In genomic region chr11:16897681-16898080, GRCm38 (mm10) we compare ENCODE assay signal across 19 mouse cellular contexts.
"Had no signal": no experiment of that assay in that cellular context is flagged by ENCODE, and none has a peak within 500 bp of the region (broad histone marks: within the 10 kb centered on the region; RNA-seq: fewer than 3 reads in every experiment).

No protein-coding gene starts in this region.

- H3K27me3 ChIP-seq: midbrain, embryonic 13.5 days; midbrain, embryonic 15.5 days; neural tube, embryonic 13.5 days; neural tube, embryonic 15.5 days; stomach, embryonic 15.5 days had no signal

- H3K9ac ChIP-seq: lung, embryonic 14.5 days; midbrain, embryonic 13.5 days; midbrain, embryonic 15.5 days; neural tube, embryonic 13.5 days; neural tube, embryonic 15.5 days; stomach, embryonic 15.5 days had no signal

- ATAC-seq: midbrain, embryonic 13.5 days; midbrain, embryonic 15.5 days had no signal

- H3K4me3 ChIP-seq: megakaryocyte, embryonic 14.5 days; midbrain, embryonic 13.5 days; midbrain, embryonic 15.5 days; myocyte; neural tube, embryonic 13.5 days; neural tube, embryonic 15.5 days; stomach, embryonic 15.5 days had no signal

- H3K36me3 ChIP-seq: midbrain, embryonic 13.5 days; midbrain, embryonic 15.5 days; neural tube, embryonic 13.5 days; neural tube, embryonic 15.5 days had no signal

- H3K27ac ChIP-seq: macrophage; midbrain, embryonic 13.5 days; midbrain, embryonic 15.5 days; neural tube, embryonic 13.5 days; neural tube, embryonic 15.5 days; stomach, embryonic 15.5 days; stomach, postnatal 0 days had no signal

- H3K4me2 ChIP-seq: lung, embryonic 14.5 days; midbrain, embryonic 11.5 days; midbrain, embryonic 13.5 days; midbrain, embryonic 15.5 days; neural tube, embryonic 13.5 days; neural tube, embryonic 15.5 days; stomach, embryonic 15.5 days had no signal

- H3K4me1 ChIP-seq: midbrain, embryonic 13.5 days; midbrain, embryonic 15.5 days; neural tube, embryonic 13.5 days; neural tube, embryonic 15.5 days; stomach, embryonic 15.5 days had no signal

- DNase-seq: lung, adult 18-20 months; lung, embryonic 14.5 days; lung, postnatal 10 days; lung, postnatal 36 days; retina, postnatal 1 day; right cerebral cortex, adult 18-20 months; thymus, adult 2 months; thymus, postnatal 14 days; thymus, postnatal 36 days had no signal

- H3K9me3 ChIP-seq: megakaryocyte, embryonic 14.5 days; midbrain, embryonic 13.5 days; midbrain, embryonic 15.5 days; neural tube, embryonic 13.5 days; neural tube, embryonic 15.5 days; stomach, embryonic 15.5 days had no signal
